Mouse (Mus musculus) ES-E14 (cell line): ENCODE measurements at regions not wholly inside any gene's neighbourhood (a gene's known extent, or its start where the extent isn't known, plus 50 kb on each side); places are given as distances from the start of the nearest gene placed in this dataset.

Source experiments
- CHD2 ChIP-seq: IDR thresholded peaks from 2 replicates; pipeline ENCODE4 v1.6.1; 2014; ENCODE audit warnings: mild to moderate bottlenecking, low read depth, low read length, inconsistent platforms
- HCFC1 ChIP-seq: IDR thresholded peaks from 2 replicates; pipeline ENCODE4 v1.6.1; 2012; ENCODE audit warnings: low read length, inconsistent platforms, borderline replicate concordance; ENCODE audit not compliant: insufficient read depth
- ZC3H11A ChIP-seq: IDR thresholded peaks from 2 replicates; pipeline ENCODE4 v1.6.1; 2012; ENCODE audit warnings: low read depth, mild to moderate bottlenecking, inconsistent platforms, low read length, borderline replicate concordance

GRCm38 (mm10) chr1:121620262-121620661 is 52.5 kb upstream of the Ddx18 start:
- no peak for TF ChIP-seq HCFC1
- TF ChIP-seq ZC3H11A, result no peak
- no peak for TF ChIP-seq CHD2
